Mouse (Mus musculus) megakaryocyte, embryonic 14.5 days (primary cell): ENCODE measurements at regions not wholly inside any gene's neighbourhood (a gene's known extent, or its start where the extent isn't known, plus 50 kb on each side); places are given as distances from the start of the nearest gene placed in this dataset.

Source experiments
- FLI1 ChIP-seq: IDR thresholded peaks from 2 replicates; pipeline ENCODE4 v1.6.1; 2012; ENCODE audit warnings: low read length, inconsistent platforms, mixed read lengths
- GATA1 ChIP-seq: IDR thresholded peaks from 3 replicates; pipeline ENCODE4 v1.6.1; 2012; ENCODE audit warnings: mixed read lengths, low read length, inconsistent platforms, borderline replicate concordance

GRCm38 (mm10) chr12:86821183-86821582 is 63.4 kb downstream of the Irf2bpl start:
- TF ChIP-seq GATA1 (no peak), FLI1 (no peak)
